Mouse (Mus musculus) thymus, adult 2 months (tissue): ENCODE data around the gene BC037034. TPM values are rescaled to one million over a fixed set of nuclear protein-coding genes. Genes with fewer than 3 reads are reported as not detected.

ENCODE experiments used
- DNase-seq: peaks from one replicate; pipeline ENCODE4 v3.0.0; 2021
- H3K27ac ChIP-seq: fragments of 200-500 bp; 2 replicates; pipeline ENCODE4 v1.5.1; 2012; ENCODE audit warnings: low read length, control low read depth; ENCODE audit not compliant: control insufficient read depth, insufficient read depth
- H3K27me3 ChIP-seq: fragments of 200-500 bp; 2 replicates; pipeline ENCODE4 v1.6.1; 2012; ENCODE audit warnings: mild to moderate bottlenecking, low read length, moderate library complexity, mixed read lengths; ENCODE audit not compliant: control insufficient read depth, insufficient read depth
- H3K36me3 ChIP-seq: fragments of 200-500 bp; 2 replicates; pipeline ENCODE4 v1.6.1; 2012; ENCODE audit warnings: mild to moderate bottlenecking, low read length, moderate library complexity; ENCODE audit not compliant: control insufficient read depth, insufficient read depth
- H3K4me1 ChIP-seq: fragments of 200-500 bp; replicated peaks from 2 replicates; pipeline ENCODE4 v1.6.1; 2012; ENCODE audit warnings: low read length; ENCODE audit not compliant: control insufficient read depth, insufficient read depth
- H3K4me3 ChIP-seq: fragments of 200-500 bp; 2 replicates; pipeline ENCODE4 v1.5.1; 2012; ENCODE audit warnings: mild to moderate bottlenecking, low read length, control low read depth, moderate library complexity; ENCODE audit not compliant: control insufficient read depth, insufficient read depth
- CTCF ChIP-seq: fragments of 200-500 bp; IDR thresholded peaks from 2 replicates; pipeline ENCODE4 v1.5.1; 2012; ENCODE audit warnings: mild to moderate bottlenecking, control low read depth, low read length, moderate library complexity, borderline replicate concordance; ENCODE audit not compliant: control insufficient read depth, poor library complexity, insufficient read depth; ENCODE audit errors: extremely low read depth
- POLR2A ChIP-seq: fragments of 200-500 bp; IDR thresholded peaks from 2 replicates; pipeline ENCODE4 v1.6.1; 2012; ENCODE audit warnings: mild to moderate bottlenecking, low read length, control low read depth, moderate library complexity; ENCODE audit not compliant: control insufficient read depth, poor library complexity, insufficient read depth; ENCODE audit errors: extremely low read depth
- WGBS: fragments of 180-500 bp; shearing (Covaris S2); methylation state at CpG from one replicate; pipeline ENCODE4 v1.1.7; 2018; 5-methylcytosine and 5-hydroxymethylcytosine counted together
- polyA plus RNA-seq: library from polyadenylated mRNA; depleted of rRNA; stranded (reverse); fragments of >200 nt; gene quantifications from 2 replicates; pipeline ENCODE4 v1.2.3, GENCODE M21; 2012

BC037034 gene
- polyA plus RNA-seq, 1 experiment: 146 TPM

DNA sequence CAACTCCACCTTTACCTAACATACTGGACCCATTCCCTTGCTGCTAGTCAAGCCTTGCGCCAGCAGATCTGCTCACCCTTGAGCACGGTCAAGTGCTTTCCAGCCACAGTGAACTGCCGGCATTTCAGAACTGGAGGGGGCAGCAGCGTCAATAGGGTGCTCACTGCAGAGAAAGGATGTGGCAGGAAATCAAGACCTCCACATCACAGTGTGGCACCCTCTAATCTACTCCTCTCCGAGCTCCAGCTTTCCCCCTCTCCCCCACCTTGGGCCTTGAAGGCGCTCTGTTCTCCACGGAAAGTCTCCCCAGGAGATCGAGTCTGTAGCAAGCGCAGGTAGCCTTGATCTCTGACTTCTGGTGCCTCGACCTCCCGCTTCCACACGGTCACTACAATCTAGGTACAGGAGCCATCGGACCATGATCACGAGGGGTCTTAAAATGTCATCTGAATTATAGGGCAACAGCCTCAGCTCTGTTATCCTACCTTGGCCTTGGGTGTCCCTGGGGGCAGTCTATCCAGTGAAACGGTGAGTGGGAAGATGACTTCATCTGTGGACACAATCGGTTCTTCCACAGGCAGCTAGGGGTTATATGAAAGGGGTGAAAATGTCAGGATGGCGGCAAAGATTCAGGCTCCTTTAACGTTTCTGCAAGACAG lies 1.1 kb downstream of the BC037034 start:
- Histone ChIP-seq H3K27ac (no peak overlapping the region), H3K27me3 (no peaks in the 10 kb centered on the region), H3K36me3 (peaks cover 8% of the 10 kb centered on the region; the same call in 1 of the 2 replicates), H3K4me1 (peaks cover 17% of the 10 kb centered on the region), H3K4me3 (peak overlapping the region; percentile 92)
- WGBS: 23% methylated on average over 18 of the region's 18 CpGs
- TF ChIP-seq POLR2A (no peak), CTCF (no peak)
- no peak for DNase-seq

- no peak overlapping the region for H3K27ac ChIP-seq
- peaks cover 22% of the 10 kb centered on the region for H3K4me1 ChIP-seq
- no peaks in the 10 kb centered on the region for H3K27me3 ChIP-seq
- 57% methylated on average over 4 of the region's 4 CpGs for WGBS
- TF ChIP-seq POLR2A: no peak
- TF ChIP-seq CTCF: no peak
- H3K4me3 ChIP-seq: no peak overlapping the region
- no peak for DNase-seq
- H3K36me3 ChIP-seq: peaks cover 8% of the 10 kb centered on the region; the same call in 1 of the 2 replicates
These were observed 1.8 kb downstream of the BC037034 start for GRCm38 (mm10) chr5:138262001-138262400.

DNA sequence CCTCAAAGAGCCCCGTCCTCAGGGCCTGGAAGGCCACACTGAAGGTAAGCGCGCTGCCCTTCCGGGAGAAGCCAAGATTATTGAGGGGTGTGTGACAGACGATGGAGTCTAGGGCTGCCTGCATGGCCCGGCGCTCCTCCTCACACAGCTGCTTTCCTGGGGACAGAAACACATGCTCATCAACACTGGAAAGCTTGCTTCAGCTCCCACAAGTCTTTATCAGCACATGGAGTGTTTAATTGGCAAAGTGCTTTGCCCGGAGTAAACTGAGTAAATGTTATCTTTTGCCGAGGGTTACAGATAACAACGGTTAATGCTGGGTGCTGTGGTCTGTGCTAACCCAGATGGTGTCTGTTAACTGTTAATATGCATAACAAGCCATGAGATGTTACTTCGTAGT lies 3.0 kb downstream of the BC037034 start:
- H3K27me3 ChIP-seq: no peaks in the 10 kb centered on the region
- no peak overlapping the region for H3K4me3 ChIP-seq
- TF ChIP-seq POLR2A: no peak
- TF ChIP-seq CTCF: no peak
- 84% methylated on average over 11 of the region's 11 CpGs for WGBS
- peaks cover 30% of the 10 kb centered on the region for H3K4me1 ChIP-seq
- H3K36me3 ChIP-seq: peaks cover 8% of the 10 kb centered on the region; the same call in 1 of the 2 replicates
- no peak overlapping the region for H3K27ac ChIP-seq
- no peak for DNase-seq

DNA sequence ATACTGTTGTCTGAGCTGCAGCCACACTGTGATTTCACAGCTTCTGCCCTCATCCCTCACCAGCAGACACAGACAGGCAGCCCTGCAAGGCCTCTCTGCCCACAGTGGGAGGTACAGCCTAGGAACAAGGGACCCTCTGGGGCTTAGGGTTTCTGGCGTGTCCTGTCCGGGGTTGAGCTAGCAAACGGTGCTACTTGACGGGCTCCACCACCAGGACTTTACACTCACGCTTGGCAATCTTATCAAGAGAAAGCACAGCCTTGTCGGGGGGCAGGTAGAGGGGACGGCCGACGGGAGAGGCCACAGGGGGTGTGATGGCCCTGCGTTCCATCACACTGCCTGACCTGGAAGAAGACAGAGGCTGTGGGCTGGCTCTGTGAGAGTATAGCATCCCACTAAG lies 3.8 kb downstream of the BC037034 start:
- Histone ChIP-seq H3K36me3 (peaks cover 8% of the 10 kb centered on the region; the same call in 1 of the 2 replicates), H3K27me3 (no peaks in the 10 kb centered on the region)
- 94% methylated on average over 10 of the region's 10 CpGs for WGBS

GRCm38 (mm10) chr5:138258993-138259392 lies 4.8 kb downstream of the BC037034 start:
- DNase-seq: no peak
- Histone ChIP-seq H3K4me3 (no peak overlapping the region), H3K27ac (no peak overlapping the region), H3K36me3 (peaks cover 8% of the 10 kb centered on the region; the same call in 1 of the 2 replicates), H3K27me3 (no peaks in the 10 kb centered on the region), H3K4me1 (peaks cover 30% of the 10 kb centered on the region)
- TF ChIP-seq CTCF (no peak), POLR2A (no peak)
- 85% methylated on average over 7 of the region's 7 CpGs for WGBS

More for the DNA sequence above, 3.8 kb downstream of the BC037034 start:
- no peak overlapping the region for H3K27ac ChIP-seq
- TF ChIP-seq CTCF (no peak), POLR2A (no peak)
- DNase-seq: no peak
- H3K4me3 ChIP-seq: no peak overlapping the region
- peaks cover 30% of the 10 kb centered on the region for H3K4me1 ChIP-seq

GRCm38 (mm10) chr5:138258542-138258941 lies 5.3 kb downstream of the BC037034 start:
- H3K36me3 ChIP-seq: peaks cover 8% of the 10 kb centered on the region; the same call in 1 of the 2 replicates

More at GRCm38 (mm10) chr5:138258542-138258941, 5.3 kb downstream of the BC037034 start:
- TF ChIP-seq CTCF (no peak), POLR2A (no peak)
- DNase-seq: no peak
- no peak overlapping the region for H3K27ac ChIP-seq
- peaks cover 30% of the 10 kb centered on the region for H3K4me1 ChIP-seq
- WGBS: 92% methylated on average over 6 of the region's 6 CpGs
- no peak overlapping the region for H3K4me3 ChIP-seq
- H3K27me3 ChIP-seq: no peaks in the 10 kb centered on the region
